In genomic region chr2:62046421-62046845, GRCm38 (mm10) we compare ENCODE assay signal across 8 mouse cellular contexts. TPM values are rescaled to one million over a fixed set of nuclear protein-coding genes. Genes with fewer than 3 reads are reported as not detected.
A peak's percentile ranks its signal among the peaks of the same experiment; 100 is the strongest.
DNase-seq lines count a peak whose midpoint lies in the region; ATAC-seq lines count a peak whose summit lies in the region.

Gene Slc4a10 (plus strand): TSS chr2:62046462.

- no peaks in the 10 kb centered on the region for H3K9me3 ChIP-seq in heart, embryonic 12.5 days (replicated peaks)
- no peaks in the 10 kb centered on the region for H3K9me3 ChIP-seq in hindbrain, embryonic 13.5 days
- H3K9me3 ChIP-seq in neural tube, embryonic 14.5 days (ENCODE audit: control insufficient read depth, low read length) = no peaks in the 10 kb centered on the region

- H3K36me3 ChIP-seq in heart, embryonic 12.5 days = no peaks in the 10 kb centered on the region
- no peaks in the 10 kb centered on the region for H3K36me3 ChIP-seq in hindbrain, embryonic 13.5 days
- no peaks in the 10 kb centered on the region for H3K36me3 ChIP-seq in neural tube, embryonic 14.5 days (ENCODE audit: control insufficient read depth, insufficient read depth, low read length)

- peak within 1 kb of the TSS; percentile 64 for H3K4me3 ChIP-seq in heart, embryonic 12.5 days
- peak within 1 kb of the TSS; percentile 50 for H3K4me3 ChIP-seq in hindbrain, embryonic 13.5 days
- peak within 1 kb of the TSS; percentile 46 for H3K4me3 ChIP-seq in neural tube, embryonic 14.5 days (ENCODE audit: low read depth, low read length)

- peaks cover 4% of the 10 kb centered on the region for H3K4me1 ChIP-seq in heart, embryonic 12.5 days (replicated peaks)
- H3K4me1 ChIP-seq in hindbrain, embryonic 13.5 days (replicated peaks) = peaks cover 11% of the 10 kb centered on the region
- H3K4me1 ChIP-seq in neural tube, embryonic 14.5 days (ENCODE audit: control insufficient read depth, insufficient read depth, low read length) = no peaks in the 10 kb centered on the region

- H3K9ac ChIP-seq in heart, embryonic 12.5 days = peak within 1 kb of the TSS; percentile 68; the same call in 1 of the 2 replicates
- peak within 1 kb of the TSS; percentile 76 for H3K9ac ChIP-seq in hindbrain, embryonic 13.5 days
- peak within 1 kb of the TSS; percentile 74 for H3K9ac ChIP-seq in neural tube, embryonic 14.5 days (replicated peaks; ENCODE audit: low read depth, low read length)

- no peak for DNase-seq in heart, adult 8-10 months (ENCODE audit: low spot score)
- DNase-seq in cerebellum, postnatal 4 days (ENCODE audit: low spot score in 2 of 2) = peak; percentile 29 to 51
- DNase-seq in left cerebral cortex, postnatal 25 days (ENCODE audit: low spot score in 2 of 2) = peak; percentile 77 to 87
- no peak for DNase-seq in c-Kit-positive CD71-positive TER-119-positive erythroid progenitor cells, embryonic 14.5 days (ENCODE audit: low spot score)
- no peak for DNase-seq in gastrocnemius, postnatal 25 days

- no peak within 1 kb of the TSS for H3K27ac ChIP-seq in heart, embryonic 12.5 days (ENCODE audit: poor library complexity, severe bottlenecking)
- H3K27ac ChIP-seq in hindbrain, embryonic 13.5 days = peak within 1 kb of the TSS; percentile 92
- H3K27ac ChIP-seq in neural tube, embryonic 14.5 days (ENCODE audit: low read depth, low read length) = peak within 1 kb of the TSS; percentile 80

- no peak for ATAC-seq in heart, embryonic 12.5 days (ENCODE audit: insufficient number of reproducible peaks, low FRiP score)
- ATAC-seq in hindbrain, embryonic 13.5 days (ENCODE audit: low FRiP score) = peak; percentile 88
- ATAC-seq in neural tube, embryonic 14.5 days (ENCODE audit: low read depth) = peak; percentile 85

- H3K27me3 ChIP-seq in heart, embryonic 12.5 days (replicated peaks) = no peaks in the 10 kb centered on the region
- no peaks in the 10 kb centered on the region for H3K27me3 ChIP-seq in hindbrain, embryonic 13.5 days
- no peaks in the 10 kb centered on the region for H3K27me3 ChIP-seq in neural tube, embryonic 14.5 days (ENCODE audit: control insufficient read depth, insufficient read depth, low read length)

- intact Hi-C loops in left cerebral cortex, postnatal 25 days (cut with DNase I) = loop anchor here (5.0 kb wide), 2 partner anchors 101 to 581 kb away; no protein-coding TSS in a partner anchor

- 9% methylated on average over 10 of the region's 10 CpGs for WGBS in heart, embryonic 12.5 days
- WGBS in hindbrain, embryonic 13.5 days = 20% methylated on average over 10 of the region's 10 CpGs
- 19% methylated on average over 10 of the region's 10 CpGs for WGBS in neural tube, embryonic 14.5 days

- peak within 1 kb of the TSS; percentile 75 for H3K4me2 ChIP-seq in heart, embryonic 12.5 days
- peak within 1 kb of the TSS; percentile 62 for H3K4me2 ChIP-seq in hindbrain, embryonic 13.5 days
- H3K4me2 ChIP-seq in neural tube, embryonic 14.5 days (ENCODE audit: low read depth, low read length) = peak within 1 kb of the TSS; percentile 69

RNA-seq across cellular contexts. Expression of gene Slc4a10, which starts in this region (rescaled TPM):
- polyA plus RNA-seq in heart, embryonic 12.5 days (2016; fragmentation: Nextera tagmentation; extraction: Ambion mirVana) = 0.42 and 0.90 TPM in 2 replicates
- under 1 TPM in 1 of 4 experiments, not detected in 3; 0.11 TPM for total RNA-seq in heart, adult 8-10 months (2022)
- 9.9 and 14.0 TPM in 2 replicates for polyA plus RNA-seq in hindbrain, embryonic 13.5 days (2015; fragmentation: Nextera tagmentation; extraction: Ambion mirVana)
- 100 to 1,000 TPM; 208 to 217 TPM for total RNA-seq in left cerebral cortex, postnatal 25 days (2021)
- 22.2 and 29.6 TPM in 2 replicates for polyA plus RNA-seq in neural tube, embryonic 14.5 days (2014; fragmentation: Nextera tagmentation; extraction: Ambion mirVana)
- total RNA-seq in gastrocnemius, postnatal 25 days (2021) = under 1 TPM in 1 of 2 experiments, not detected in 1; 0.08 TPM

Comparison
In these comparisons a context has a peak if more than half of its experiments do, and no peak if none do; other contexts are left out.
1. RNA of gene Slc4a10 (total RNA-seq): 208 to 217 TPM in left cerebral cortex, postnatal 25 days; 0.08 TPM in gastrocnemius, postnatal 25 days and 0.11 TPM in heart, adult 8-10 months; every median in the first group is over 100 times any median in the second.
2. DNase-seq: peak in cerebellum, postnatal 4 days (2 of 2) and left cerebral cortex, postnatal 25 days (2 of 2); none in heart, adult 8-10 months (single experiment), c-Kit-positive CD71-positive TER-119-positive erythroid progenitor cells, embryonic 14.5 days (single experiment) and gastrocnemius, postnatal 25 days (single experiment).
3. Peak in every context shown above with its lines, with median percentiles within 50 percentile points of each other: H3K4me2 ChIP-seq, H3K4me3 ChIP-seq and H3K9ac ChIP-seq.